Mouse (Mus musculus) MEL (cell line): ENCODE results near the gene Cdx2. TPM values are rescaled to one million over a fixed set of nuclear protein-coding genes. Genes with fewer than 3 reads are reported as not detected.

Source experiments
- DNase-seq: peaks from one replicate; pipeline ENCODE4 v3.0.0; 2011; ENCODE audit warnings: low read depth, low spot score
- H3K27ac ChIP-seq: 2 replicates; pipeline ENCODE4 v1.5.1; 2012; ENCODE audit warnings: low read depth, mild to moderate bottlenecking, control low read depth, low read length, moderate library complexity; ENCODE audit not compliant: control insufficient read depth
- H3K27me3 ChIP-seq, 2 experiments: fragments of 150-350 bp in 1 of 2; sonication (generic) in 1 of 2; 2 replicates each; pipeline ENCODE4 v1.6.1; 2012; ENCODE audit warnings: low read length in 2 of 2, mild to moderate bottlenecking in 2 of 2, improper control_type of control experiment in 1 of 2, moderate library complexity in 1 of 2; ENCODE audit not compliant: insufficient read depth in 2 of 2, control insufficient read depth in 1 of 2
- H3K36me3 ChIP-seq, 2 experiments: 2 replicates each; pipeline ENCODE4 v1.6.1; 2012 to 2014; ENCODE audit warnings: low read length in 2 of 2, improper control_type of control experiment in 1 of 2, inconsistent platforms in 1 of 2, mild to moderate bottlenecking in 1 of 2; ENCODE audit not compliant: insufficient read depth in 2 of 2, control insufficient read depth in 1 of 2
- H3K4me1 ChIP-seq, 2 experiments: fragments of 150-350 bp in 1 of 2; sonication (generic) in 1 of 2; 2 replicates each; pipeline ENCODE4 v1.6.1; 2012; ENCODE audit warnings: low read length in 2 of 2, improper control_type of control experiment in 1 of 2, mild to moderate bottlenecking in 1 of 2; ENCODE audit not compliant: insufficient read depth in 2 of 2, control insufficient read depth in 1 of 2
- H3K4me3 ChIP-seq, 2 experiments: fragments of 150-350 bp in 1 of 2; sonication (generic) in 1 of 2; 2 replicates each; pipeline ENCODE4 v1.5.1; 2012; ENCODE audit warnings: low read depth in 2 of 2, low read length in 2 of 2, mild to moderate bottlenecking in 2 of 2, moderate library complexity in 2 of 2, control low read depth in 1 of 2, improper control_type of control experiment in 1 of 2; ENCODE audit not compliant: control insufficient read depth in 1 of 2, insufficient read depth in 1 of 2
- H3K79me2 ChIP-seq: 2 replicates; pipeline ENCODE4 v1.6.1; 2012; ENCODE audit warnings: mild to moderate bottlenecking, low read length, moderate library complexity; ENCODE audit not compliant: control insufficient read depth, poor library complexity, insufficient read depth
- H3K9ac ChIP-seq: 2 replicates; pipeline ENCODE4 v1.6.1; 2012; ENCODE audit warnings: low read depth, mild to moderate bottlenecking, control low read depth, low read length, moderate library complexity; ENCODE audit not compliant: control insufficient read depth, poor library complexity, severe bottlenecking
- H3K9me3 ChIP-seq: fragments of 150-350 bp; sonication (generic); replicated peaks from 2 replicates; pipeline ENCODE4 v1.6.1; 2012; ENCODE audit warnings: mild to moderate bottlenecking, low read length, improper control_type of control experiment, moderate library complexity; ENCODE audit not compliant: insufficient read depth
- CHD1 ChIP-seq: IDR thresholded peaks from 2 replicates; pipeline ENCODE4 v1.6.1; 2012; ENCODE audit warnings: low read depth, mild to moderate bottlenecking, inconsistent platforms, low read length, improper control_type of control experiment
- CHD2 ChIP-seq: IDR thresholded peaks from 2 replicates; pipeline ENCODE4 v1.6.1; 2011; ENCODE audit warnings: low read length, improper control_type of control experiment
- CTCF ChIP-seq, 3 experiments: IDR thresholded peaks in 2 of 3; conservative IDR thresholded peaks in 1 of 3; 2 replicates each; pipeline ENCODE4 v1.5.1; 2011 to 2012; ENCODE audit warnings: low read length in 3 of 3, low read depth in 2 of 3, mild to moderate bottlenecking in 2 of 3, improper control_type of control experiment in 1 of 3, inconsistent platforms in 1 of 3, mixed read lengths in 1 of 3, moderate library complexity in 1 of 3; ENCODE audit not compliant: control insufficient read depth in 1 of 3, insufficient read depth in 1 of 3, poor library complexity in 1 of 3, severe bottlenecking in 1 of 3
- ELF1 ChIP-seq: IDR thresholded peaks from 2 replicates; pipeline ENCODE4 v1.6.1; 2014; ENCODE audit warnings: low read depth, mild to moderate bottlenecking, inconsistent platforms, low read length, improper control_type of control experiment, moderate library complexity
- EP300 ChIP-seq, 2 experiments: IDR thresholded peaks; 2 replicates each; pipeline ENCODE4 v1.6.1; 2011; ENCODE audit warnings: improper control_type of control experiment in 2 of 2, low read length in 2 of 2, low read depth in 1 of 2, mild to moderate bottlenecking in 1 of 2
- ETS1 ChIP-seq: IDR thresholded peaks from 2 replicates; pipeline ENCODE4 v1.6.1; 2012; ENCODE audit warnings: low read depth, mild to moderate bottlenecking, inconsistent platforms, low read length, improper control_type of control experiment, moderate library complexity
- GATA1 ChIP-seq: IDR thresholded peaks from 2 replicates; pipeline ENCODE4 v1.6.1; 2011; ENCODE audit warnings: low read depth, low read length, improper control_type of control experiment
- HCFC1 ChIP-seq: IDR thresholded peaks from 2 replicates; pipeline ENCODE4 v1.6.1; 2012; ENCODE audit warnings: low read depth, mild to moderate bottlenecking, inconsistent platforms, low read length, improper control_type of control experiment, moderate library complexity
- JUND ChIP-seq: IDR thresholded peaks from 2 replicates; pipeline ENCODE4 v1.6.1; 2011; ENCODE audit warnings: low read depth, mild to moderate bottlenecking, improper control_type of control experiment, low read length
- MAX ChIP-seq: IDR thresholded peaks from 2 replicates; pipeline ENCODE4 v1.6.1; 2011; ENCODE audit warnings: low read length, improper control_type of control experiment
- MYB ChIP-seq: IDR thresholded peaks from 2 replicates; pipeline ENCODE4 v1.6.1; 2011; ENCODE audit warnings: mild to moderate bottlenecking, low read depth, low read length, improper control_type of control experiment
- MYC ChIP-seq: IDR thresholded peaks from 2 replicates; pipeline ENCODE4 v1.6.1; 2011; ENCODE audit warnings: low read depth, mild to moderate bottlenecking, low read length, improper control_type of control experiment, moderate library complexity
- NRF1 ChIP-seq: IDR thresholded peaks from 2 replicates; pipeline ENCODE4 v1.6.1; 2014; ENCODE audit warnings: low read depth, mild to moderate bottlenecking, inconsistent platforms, low read length, improper control_type of control experiment, moderate library complexity; ENCODE audit not compliant: poor library complexity, insufficient read depth, severe bottlenecking
- POLR2A ChIP-seq, 2 experiments: IDR thresholded peaks; 2 replicates each; pipeline ENCODE4 v1.6.1; 2011 to 2012; ENCODE audit warnings: low read length in 2 of 2, mild to moderate bottlenecking in 2 of 2, control low read depth in 1 of 2, improper control_type of control experiment in 1 of 2, low read depth in 1 of 2, moderate library complexity in 1 of 2; ENCODE audit not compliant: control insufficient read depth in 1 of 2, insufficient read depth in 1 of 2, poor library complexity in 1 of 2
- POLR2AphosphoS2 ChIP-seq: IDR thresholded peaks from 2 replicates; pipeline ENCODE4 v1.6.1; 2011; ENCODE audit warnings: low read length, improper control_type of control experiment
- RAD21 ChIP-seq: IDR thresholded peaks from 2 replicates; pipeline ENCODE4 v1.6.1; 2011; ENCODE audit warnings: mild to moderate bottlenecking, low read depth, low read length, improper control_type of control experiment
- SIN3A ChIP-seq: IDR thresholded peaks from 2 replicates; pipeline ENCODE4 v1.6.1; 2012; ENCODE audit warnings: low read length, improper control_type of control experiment, inconsistent platforms
- SMC3 ChIP-seq: IDR thresholded peaks from 2 replicates; pipeline ENCODE4 v1.6.1; 2011; ENCODE audit warnings: low read depth, low read length, improper control_type of control experiment
- UBTF ChIP-seq: IDR thresholded peaks from 2 replicates; pipeline ENCODE4 v1.6.1; 2012; ENCODE audit warnings: low read depth, mild to moderate bottlenecking, inconsistent platforms, low read length, improper control_type of control experiment, moderate library complexity, borderline replicate concordance; ENCODE audit not compliant: insufficient read depth
- USF1 ChIP-seq: IDR thresholded peaks from 2 replicates; pipeline ENCODE4 v1.6.1; 2014; ENCODE audit warnings: low read depth, mild to moderate bottlenecking, inconsistent platforms, low read length, improper control_type of control experiment, moderate library complexity
- ZC3H11A ChIP-seq: IDR thresholded peaks from 2 replicates; pipeline ENCODE4 v1.6.1; 2012; ENCODE audit warnings: low read depth, mild to moderate bottlenecking, inconsistent platforms, low read length, improper control_type of control experiment
- polyA plus RNA-seq, 2 experiments: library from polyadenylated mRNA; stranded (reverse) in 1 of 2; unstranded in 1 of 2; fragments of >175 nt in 1 of 2; fragments of >200 nt in 1 of 2; gene quantifications; 2 replicates each; pipeline versions ENCODE4 v1.2.1 to v1.2.4; 2012; ENCODE audit warnings: low replicate concordance in 2 of 2, low read depth in 1 of 2; ENCODE audit not compliant: insufficient read length in 2 of 2, insufficient read depth in 1 of 2, missing spikeins in 1 of 2
- total RNA-seq: library from RNA; depleted of rRNA; stranded (reverse); fragments of 300-350 nt; gene quantifications from 2 replicates; pipeline ENCODE4 v1.2.3, GENCODE M21; 2012

Gene Cdx2
- total and polyA plus RNA-seq, 3 experiments, result not detected

GRCm38 (mm10) chr5:147351931-147352330, 44.9 kb upstream of the Cdx2 start:
- TF ChIP-seq SMC3, result no peak
- TF ChIP-seq MYB, result no peak
- no peak for TF ChIP-seq CTCF (IDR thresholded peaks at IDR 0.05 in 2 of 3, conservative IDR thresholded peaks at IDR 0.05 in 1 of 3; ENCODE audit: control insufficient read depth in 1 of 3, insufficient read depth in 1 of 3, low read depth in 2 of 3, low read length in 3 of 3, poor library complexity in 1 of 3, severe bottlenecking in 1 of 3)
- TF ChIP-seq JUND, result no peak
- TF ChIP-seq USF1, result no peak
- TF ChIP-seq SIN3A, result no peak
- no peak for TF ChIP-seq NRF1
- TF ChIP-seq ELF1, result no peak
- TF ChIP-seq HCFC1, result no peak
- no peak for TF ChIP-seq RAD21
- TF ChIP-seq CHD2, result no peak
- TF ChIP-seq EP300 (IDR thresholded peaks at IDR 0.05; ENCODE audit: low read depth in 1 of 2, low read length in 2 of 2), result no peak
- no peak for TF ChIP-seq UBTF
- TF ChIP-seq POLR2AphosphoS2, result no peak
- Histone ChIP-seq H3K9ac (no peak overlapping the region), H3K4me1 (no peaks in the 10 kb centered on the region), H3K79me2 (no peaks in the 10 kb centered on the region), H3K27ac (no peak overlapping the region), H3K4me3 (no peak overlapping the region), H3K9me3 (no peaks in the 10 kb centered on the region), H3K36me3 (no peaks in the 10 kb centered on the region), H3K27me3 (no peaks in the 10 kb centered on the region)
- no peak for DNase-seq

GRCm38 (mm10) chr5:147345981-147346380, 38.9 kb upstream of the Cdx2 start:
- H3K9me3 ChIP-seq, result no peaks in the 10 kb centered on the region
- no peak overlapping the region for H3K4me3 ChIP-seq
- DNase-seq, result no peak
- H3K36me3 ChIP-seq, result no peaks in the 10 kb centered on the region
- no peak overlapping the region for H3K27ac ChIP-seq
- H3K79me2 ChIP-seq, result no peaks in the 10 kb centered on the region
- no peaks in the 10 kb centered on the region for H3K4me1 ChIP-seq
- H3K9ac ChIP-seq, result no peak overlapping the region
- TF ChIP-seq ZC3H11A, result no peak
- TF ChIP-seq CTCF (IDR thresholded peaks at IDR 0.05 in 2 of 3, conservative IDR thresholded peaks at IDR 0.05 in 1 of 3; ENCODE audit: control insufficient read depth in 1 of 3, insufficient read depth in 1 of 3, low read depth in 2 of 3, low read length in 3 of 3, poor library complexity in 1 of 3, severe bottlenecking in 1 of 3), result peak; percentile 8 to 18 (median 9); a peak in 3 of 6 replicates
- no peak for TF ChIP-seq MAX
- no peaks in the 10 kb centered on the region for H3K27me3 ChIP-seq

DNA sequence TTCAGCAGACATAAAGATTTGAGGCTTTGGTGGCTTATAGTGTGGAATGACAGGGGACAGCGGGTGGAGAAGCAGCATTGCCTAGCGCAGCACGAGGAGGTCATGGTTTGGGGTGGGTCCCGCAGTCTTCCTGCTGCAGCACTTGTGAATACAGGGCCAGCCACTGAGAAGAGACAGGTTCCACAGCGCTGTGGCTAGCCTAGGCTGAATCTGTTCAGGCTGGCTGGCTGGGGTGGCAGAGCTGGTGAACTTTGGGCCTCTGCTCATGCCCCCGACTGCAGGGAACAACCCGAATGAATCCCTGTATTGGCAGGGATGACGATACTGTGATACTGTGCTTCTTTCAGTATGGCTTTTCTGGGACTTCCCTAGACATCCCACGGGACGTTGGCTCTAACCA, 36.8 kb upstream of the Cdx2 start:
- no peaks in the 10 kb centered on the region for H3K4me1 ChIP-seq
- no peak for DNase-seq
- H3K27ac ChIP-seq, result no peak overlapping the region
- H3K27me3 ChIP-seq, result no peaks in the 10 kb centered on the region
- H3K4me3 ChIP-seq, result no peak overlapping the region
- TF ChIP-seq MYC (no peak), USF1 (no peak), ETS1 (no peak), CHD1 (no peak), JUND (no peak), POLR2A (IDR thresholded peaks at IDR 0.05; ENCODE audit: control insufficient read depth in 1 of 2, insufficient read depth in 1 of 2, low read depth in 1 of 2, low read length in 2 of 2, poor library complexity in 1 of 2) (no peak), GATA1 (no peak), MAX (no peak), CTCF (IDR thresholded peaks at IDR 0.05 in 2 of 3, conservative IDR thresholded peaks at IDR 0.05 in 1 of 3; ENCODE audit: control insufficient read depth in 1 of 3, insufficient read depth in 1 of 3, low read depth in 2 of 3, low read length in 3 of 3, poor library complexity in 1 of 3, severe bottlenecking in 1 of 3) (no peak), CHD2 (no peak), NRF1 (no peak)
- H3K9ac ChIP-seq, result no peak overlapping the region
- H3K9me3 ChIP-seq, result no peaks in the 10 kb centered on the region
- H3K79me2 ChIP-seq, result no peaks in the 10 kb centered on the region
- no peaks in the 10 kb centered on the region for H3K36me3 ChIP-seq
